Mouse (Mus musculus) thymus, adult 2 months (tissue): ENCODE data around the gene Osbpl9.

ENCODE experiments used
- CTCF ChIP-seq: fragments of 200-500 bp; IDR thresholded peaks from 2 replicates; pipeline ENCODE4 v1.5.1; 2012; ENCODE audit warnings: mild to moderate bottlenecking, control low read depth, low read length, moderate library complexity, borderline replicate concordance; ENCODE audit not compliant: control insufficient read depth, poor library complexity, insufficient read depth; ENCODE audit errors: extremely low read depth
- POLR2A ChIP-seq: fragments of 200-500 bp; IDR thresholded peaks from 2 replicates; pipeline ENCODE4 v1.6.1; 2012; ENCODE audit warnings: mild to moderate bottlenecking, low read length, control low read depth, moderate library complexity; ENCODE audit not compliant: control insufficient read depth, poor library complexity, insufficient read depth; ENCODE audit errors: extremely low read depth

DNA sequence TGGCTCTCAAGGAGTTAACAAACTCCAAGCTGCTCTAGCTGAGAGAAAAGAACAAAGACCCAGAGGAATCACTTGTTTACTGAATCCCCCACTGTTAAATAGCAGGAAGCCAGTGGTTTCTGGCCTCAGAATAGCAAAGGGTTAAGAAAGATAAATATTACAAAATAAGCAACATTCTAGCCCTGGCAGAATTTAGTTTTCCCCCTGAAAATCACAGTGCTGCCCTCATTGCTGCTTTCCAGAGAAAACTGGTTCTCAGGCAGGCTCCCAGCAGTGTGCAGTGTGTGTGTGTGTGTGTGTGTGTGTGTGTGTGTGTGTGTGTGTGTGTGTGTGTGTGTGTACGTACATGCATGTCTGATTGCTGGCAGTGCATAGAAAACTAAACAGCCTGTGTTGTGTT is 149.8 kb downstream of the Osbpl9 start:
- TF ChIP-seq CTCF (no peak), POLR2A (no peak)
